Mouse (Mus musculus) hindbrain, embryonic 16.5 days (tissue): ENCODE data around the gene Tert. TPM values are rescaled to one million over a fixed set of nuclear protein-coding genes. Genes with fewer than 3 reads are reported as not detected.

ENCODE experiments used
- ATAC-seq: fragments of 200-750 bp; cut with Nextera tagmentation; 2 replicates; pipeline ENCODE4 v1.8.0; 2017; ENCODE audit warnings: moderate TSS enrichment, moderate library complexity
- H3K27ac ChIP-seq: fragments of 300-500 bp; sonication (generic); 2 replicates; pipeline ENCODE4 v1.5.1; 2014; ENCODE audit warnings: low read depth, mild to moderate bottlenecking, control low read depth, low read length, moderate library complexity
- H3K27me3 ChIP-seq: fragments of 300-500 bp; sonication (generic); replicated peaks from 2 replicates; pipeline ENCODE4 v1.6.1; 2014; ENCODE audit warnings: low read length; ENCODE audit not compliant: control insufficient read depth, insufficient read depth
- H3K36me3 ChIP-seq: fragments of 300-500 bp; sonication (generic); 2 replicates; pipeline ENCODE4 v1.6.1; 2014; ENCODE audit warnings: mild to moderate bottlenecking, low read length, moderate library complexity, mixed read lengths; ENCODE audit not compliant: control insufficient read depth, insufficient read depth
- H3K4me1 ChIP-seq: fragments of 300-500 bp; sonication (generic); 2 replicates; pipeline ENCODE4 v1.6.1; 2014; ENCODE audit warnings: low read depth, low read length; ENCODE audit not compliant: control insufficient read depth, insufficient read depth
- H3K4me2 ChIP-seq: fragments of 300-500 bp; sonication (generic); 2 replicates; pipeline ENCODE4 v1.6.1; 2014; ENCODE audit warnings: mild to moderate bottlenecking, low read length, control low read depth, moderate library complexity
- H3K4me3 ChIP-seq: fragments of 300-500 bp; sonication (generic); 2 replicates; pipeline ENCODE4 v1.5.1; 2014; ENCODE audit warnings: mild to moderate bottlenecking, low read length, control low read depth, moderate library complexity
- H3K9ac ChIP-seq: fragments of 300-500 bp; sonication (generic); 2 replicates; pipeline ENCODE4 v1.6.1; 2014; ENCODE audit warnings: low read depth, mild to moderate bottlenecking, control low read depth, low read length, moderate library complexity
- H3K9me3 ChIP-seq: fragments of 300-500 bp; sonication (generic); 2 replicates; pipeline ENCODE4 v1.6.1; 2014; ENCODE audit warnings: mild to moderate bottlenecking, low read length, moderate library complexity; ENCODE audit not compliant: control insufficient read depth
- WGBS: fragments of 180-500 bp; shearing (Covaris S2); extraction: QIAGEN DNeasy Blood & Tissue Kit; methylation state at CpG from one replicate; pipeline ENCODE4 v1.1.7; 2014; 5-methylcytosine and 5-hydroxymethylcytosine counted together
- polyA plus RNA-seq: library from polyadenylated mRNA; unstranded; fragments of >200 nt; fragmentation: Nextera tagmentation; extraction: Ambion mirVana; gene quantifications from 2 replicates; pipeline ENCODE4 v1.2.1, GENCODE M21; 2015

Gene Tert
- polyA plus RNA-seq = 5.6 and 6.1 TPM in 2 replicates

DNA sequence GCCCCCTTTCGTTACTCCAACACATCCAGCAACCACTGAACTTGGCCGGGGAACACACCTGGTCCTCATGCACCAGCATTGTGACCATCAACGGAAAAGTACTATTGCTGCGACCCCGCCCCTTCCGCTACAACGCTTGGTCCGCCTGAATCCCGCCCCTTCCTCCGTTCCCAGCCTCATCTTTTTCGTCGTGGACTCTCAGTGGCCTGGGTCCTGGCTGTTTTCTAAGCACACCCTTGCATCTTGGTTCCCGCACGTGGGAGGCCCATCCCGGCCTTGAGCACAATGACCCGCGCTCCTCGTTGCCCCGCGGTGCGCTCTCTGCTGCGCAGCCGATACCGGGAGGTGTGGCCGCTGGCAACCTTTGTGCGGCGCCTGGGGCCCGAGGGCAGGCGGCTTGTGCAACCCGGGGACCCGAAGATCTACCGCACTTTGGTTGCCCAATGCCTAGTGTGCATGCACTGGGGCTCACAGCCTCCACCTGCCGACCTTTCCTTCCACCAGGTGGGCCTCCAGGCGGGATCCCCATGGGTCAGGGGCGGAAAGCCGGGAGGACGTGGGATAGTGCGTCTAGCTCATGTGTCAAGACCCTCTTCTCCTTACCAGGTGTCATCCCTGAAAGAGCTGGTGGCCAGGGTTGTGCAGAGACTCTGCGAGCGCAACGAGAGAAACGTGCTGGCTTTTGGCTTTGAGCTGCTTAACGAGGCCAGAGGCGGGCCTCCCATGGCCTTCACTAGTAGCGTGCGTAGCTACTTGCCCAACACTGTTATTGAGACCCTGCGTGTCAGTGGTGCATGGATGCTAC, at the start of gene Tert:
TSS of gene Tert (plus strand) at position 167 of the 805 bp plus-strand sequence.
- peaks cover 26% of the 10 kb centered on the region for H3K4me1 ChIP-seq
- H3K27ac ChIP-seq = 0 out of 2 replicates have a peak within 1 kb of the TSS, but pooled peaks have one; percentile 3
- peak; percentile 89 for ATAC-seq
- H3K4me3 ChIP-seq = peak within 1 kb of the TSS; percentile 57
- no peaks in the 10 kb centered on the region for H3K9me3 ChIP-seq
- no peaks in the 10 kb centered on the region for H3K27me3 ChIP-seq
- 9% methylated on average over 47 of the region's 47 CpGs for WGBS
- H3K9ac ChIP-seq = peak within 1 kb of the TSS; percentile 78
- H3K4me2 ChIP-seq = peak within 1 kb of the TSS; percentile 98
- H3K36me3 ChIP-seq = no peaks in the 10 kb centered on the region

DNA sequence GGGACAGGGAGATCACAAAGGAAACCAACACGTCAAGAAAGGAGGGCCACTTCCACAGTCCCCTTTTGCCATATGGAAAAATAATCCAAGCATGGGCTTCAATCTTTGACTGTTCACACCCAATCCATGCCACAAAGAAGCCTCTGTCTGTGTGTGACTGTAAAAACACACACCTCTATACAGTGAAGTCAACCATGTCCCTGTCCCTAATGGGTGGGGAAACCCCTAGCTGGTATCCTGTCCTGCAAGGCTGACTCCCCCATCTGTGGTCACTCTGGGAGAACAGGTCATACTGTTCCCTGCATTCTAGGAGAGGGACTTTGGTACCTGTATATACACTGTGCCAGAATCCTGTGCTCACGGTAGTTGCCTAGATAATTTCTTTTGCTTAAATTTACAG, 49.4 kb upstream of the Tert start:
- no peak overlapping the region for H3K4me2 ChIP-seq
- no peak overlapping the region for H3K27ac ChIP-seq
- no peak overlapping the region for H3K9ac ChIP-seq
- no peaks in the 10 kb centered on the region for H3K27me3 ChIP-seq
- H3K9me3 ChIP-seq = no peaks in the 10 kb centered on the region
- no peak overlapping the region for H3K4me3 ChIP-seq
- no peaks in the 10 kb centered on the region for H3K36me3 ChIP-seq
- WGBS = 77% methylated on average over 2 of the region's 2 CpGs
- no peaks in the 10 kb centered on the region for H3K4me1 ChIP-seq
- no peak for ATAC-seq

DNA sequence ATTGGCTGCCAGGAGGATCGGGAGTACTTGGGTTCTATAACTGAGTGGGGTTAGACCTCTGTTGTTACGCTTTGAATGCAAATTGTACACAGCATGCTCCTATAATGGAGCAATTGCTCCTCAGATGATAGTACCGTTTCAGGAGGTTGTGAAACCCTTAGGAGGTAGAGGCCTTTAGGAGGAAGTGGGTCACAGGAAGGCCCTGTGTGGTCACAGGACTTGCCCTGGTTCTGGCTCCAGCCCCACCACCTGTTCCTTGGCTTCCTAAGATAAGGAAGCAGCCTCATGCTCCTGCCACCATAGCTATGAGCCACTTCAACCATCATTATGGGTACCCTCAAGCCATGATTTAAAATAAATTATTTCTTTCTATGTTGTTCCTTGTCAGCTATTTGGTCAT, 35.2 kb upstream of the Tert start:
- Histone ChIP-seq H3K4me2 (no peak overlapping the region), H3K9ac (no peak overlapping the region), H3K4me1 (no peaks in the 10 kb centered on the region), H3K4me3 (no peak overlapping the region), H3K27ac (no peak overlapping the region), H3K27me3 (no peaks in the 10 kb centered on the region; the same call in 1 of the 2 replicates), H3K36me3 (no peaks in the 10 kb centered on the region), H3K9me3 (no peaks in the 10 kb centered on the region)
- 90% methylated on average over 3 of the region's 3 CpGs for WGBS
- ATAC-seq = no peak

DNA sequence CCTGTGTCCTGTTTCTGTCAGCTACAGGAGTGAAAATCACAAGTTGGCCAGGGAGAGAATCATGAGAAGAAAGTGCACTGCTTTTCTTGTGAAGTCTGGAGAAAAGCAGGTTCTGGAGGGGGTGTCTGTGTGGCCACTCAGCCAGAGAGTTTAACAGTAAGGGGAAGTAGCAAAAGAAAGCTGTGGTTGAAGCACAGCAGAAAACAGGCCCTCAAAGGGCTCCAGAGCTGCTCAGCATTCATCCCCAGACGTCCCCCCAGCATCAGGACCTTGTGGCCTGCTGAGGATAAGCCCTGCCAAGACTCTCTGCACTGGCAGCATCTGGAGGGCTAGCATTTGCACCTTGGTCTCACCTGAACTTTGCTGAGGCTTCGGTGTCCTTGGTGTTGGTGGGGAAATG, 34.2 kb upstream of the Tert start:
- Histone ChIP-seq H3K9ac (no peak overlapping the region), H3K4me3 (no peak overlapping the region), H3K36me3 (no peaks in the 10 kb centered on the region), H3K4me2 (no peak overlapping the region), H3K27ac (no peak overlapping the region), H3K9me3 (no peaks in the 10 kb centered on the region), H3K4me1 (no peaks in the 10 kb centered on the region), H3K27me3 (peaks cover 4% of the 10 kb centered on the region)
- ATAC-seq = no peak
- WGBS = 51% methylated on average over 2 of the region's 2 CpGs

DNA sequence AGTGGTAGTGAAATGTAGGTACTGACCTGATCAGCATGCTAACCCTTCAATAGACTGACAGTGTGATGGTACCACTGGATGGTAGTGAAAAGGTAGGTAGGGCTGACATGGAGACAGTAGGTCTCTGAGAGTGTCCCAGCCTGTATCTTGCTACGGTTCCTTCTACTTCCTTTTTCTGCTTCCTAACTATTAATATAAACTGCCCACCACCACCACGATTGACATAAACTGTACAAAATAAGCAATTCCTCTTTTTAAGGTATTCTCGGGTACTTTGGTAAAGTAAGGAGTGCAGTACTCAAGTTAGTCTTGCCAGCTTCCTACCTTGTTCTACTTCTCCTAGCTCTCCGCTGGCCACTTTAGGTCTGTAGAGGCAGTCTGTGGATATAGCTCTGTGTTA, 30.4 kb upstream of the Tert start:
- Histone ChIP-seq H3K9ac (no peak overlapping the region), H3K36me3 (no peaks in the 10 kb centered on the region), H3K27me3 (peaks cover 4% of the 10 kb centered on the region), H3K4me2 (no peak overlapping the region), H3K4me1 (no peaks in the 10 kb centered on the region), H3K4me3 (no peak overlapping the region), H3K9me3 (no peaks in the 10 kb centered on the region), H3K27ac (no peak overlapping the region)
- WGBS = 84% methylated on average over 4 of the region's 4 CpGs
- ATAC-seq = no peak

DNA sequence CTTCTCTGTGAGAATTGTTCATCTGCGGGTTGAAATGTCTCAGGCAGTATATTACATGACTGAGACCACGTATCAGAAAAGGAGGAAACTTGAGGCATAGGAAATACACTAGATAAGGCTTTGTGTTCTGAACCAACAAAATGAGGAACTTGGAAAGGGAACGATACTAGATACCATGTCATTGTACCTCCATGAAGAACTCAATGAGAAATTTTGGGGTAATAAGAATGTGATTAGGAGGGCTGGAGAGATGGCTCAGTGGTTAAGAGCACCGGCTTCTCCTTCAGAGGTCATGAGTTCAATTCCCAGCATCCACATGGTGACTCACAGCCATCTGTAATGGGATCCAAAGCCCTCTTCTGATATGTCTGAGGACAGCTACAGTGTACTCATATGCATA, 26.5 kb upstream of the Tert start:
- WGBS = 84% methylated on average over 4 of the region's 4 CpGs
- no peak overlapping the region for H3K27ac ChIP-seq
- H3K27me3 ChIP-seq = peaks cover 4% of the 10 kb centered on the region
- no peak overlapping the region for H3K4me2 ChIP-seq
- H3K9ac ChIP-seq = no peak overlapping the region
- no peak overlapping the region for H3K4me3 ChIP-seq
- ATAC-seq = no peak
- no peaks in the 10 kb centered on the region for H3K36me3 ChIP-seq
- peaks cover 12% of the 10 kb centered on the region for H3K4me1 ChIP-seq
- H3K9me3 ChIP-seq = no peaks in the 10 kb centered on the region

DNA sequence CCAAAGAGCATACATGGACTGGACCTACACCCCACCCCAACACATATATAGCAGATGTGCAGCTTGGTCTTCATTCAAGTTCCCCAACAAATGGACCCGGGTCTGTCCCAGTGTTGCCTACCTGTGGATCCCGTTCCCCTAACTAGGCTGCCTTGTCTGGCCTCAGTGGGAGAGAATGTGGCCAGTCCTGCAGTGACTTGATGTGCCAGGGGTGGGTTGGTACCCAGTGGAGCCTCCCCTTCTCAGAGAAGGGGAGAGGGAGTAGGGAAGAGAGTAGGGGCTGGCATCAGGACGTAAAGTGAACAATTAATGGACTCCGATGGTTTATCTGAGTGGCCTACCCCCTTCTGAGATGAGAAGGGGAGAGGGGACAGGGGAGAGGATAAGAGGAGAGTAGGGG, 23.7 kb upstream of the Tert start:
- Histone ChIP-seq H3K4me2 (peak overlapping the region; percentile 83), H3K36me3 (peaks cover 13% of the 10 kb centered on the region; the same call in 1 of the 2 replicates), H3K27ac (no peak overlapping the region), H3K9me3 (no peaks in the 10 kb centered on the region), H3K9ac (peak overlapping the region; percentile 86), H3K4me3 (peak overlapping the region; percentile 80), H3K4me1 (peaks cover 17% of the 10 kb centered on the region), H3K27me3 (no peaks in the 10 kb centered on the region)
- WGBS = 52% methylated on average over 4 of the region's 4 CpGs
- ATAC-seq = 0 out of 2 replicates have a peak, but pooled peaks have one; percentile 9

DNA sequence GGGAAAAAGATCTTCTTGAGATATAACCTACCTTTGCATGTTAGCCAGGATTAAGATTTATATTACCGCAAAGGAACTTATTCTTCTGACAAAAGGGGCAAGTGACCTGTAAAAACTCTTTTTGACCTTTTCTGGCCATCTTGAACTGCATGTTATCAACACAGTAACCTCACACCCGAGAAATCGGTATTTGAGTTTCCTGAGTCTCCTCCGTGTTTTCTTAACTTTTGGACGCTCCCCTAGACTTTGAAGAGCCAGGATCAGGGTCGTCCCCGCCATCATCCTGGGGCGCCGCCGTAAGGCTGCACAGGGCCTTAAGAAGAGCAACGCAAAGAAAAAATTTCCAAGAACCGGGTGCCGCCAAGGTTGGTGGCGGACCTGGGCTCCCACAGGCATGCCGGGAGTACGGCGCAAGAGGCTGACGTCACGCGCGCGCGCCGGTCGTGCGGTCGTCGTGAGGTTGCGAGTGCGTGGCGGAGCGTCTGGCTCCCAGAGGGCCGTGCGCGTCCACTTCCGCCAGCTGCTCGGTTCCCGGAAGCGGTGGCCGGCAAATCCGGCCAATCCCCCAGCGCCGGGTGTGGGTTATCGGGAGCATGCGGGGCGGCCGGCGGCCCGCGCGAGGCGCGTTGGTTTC, 23.1 kb upstream of the Tert start, which contains the start of gene Clptm1l:
TSS of gene Clptm1l (plus strand) at position 485 of the 634 bp plus-strand sequence.
- Histone ChIP-seq H3K27me3 (no peaks in the 10 kb centered on the region), H3K9me3 (no peaks in the 10 kb centered on the region), H3K4me2 (peak within 1 kb of the TSS; percentile 83), H3K27ac (peak within 1 kb of the TSS; percentile 85), H3K36me3 (peaks cover 17% of the 10 kb centered on the region), H3K4me1 (peaks cover 17% of the 10 kb centered on the region), H3K4me3 (peak within 1 kb of the TSS; percentile 80), H3K9ac (peak within 1 kb of the TSS; percentile 86)
- peak; percentile 99 for ATAC-seq
- WGBS = under 1% methylated on average over 51 of the region's 53 CpGs
